Mouse (Mus musculus): ENCODE data around the gene Jak1.
A peak's percentile ranks its signal among the peaks of the same experiment; 100 is the strongest.

The Jak1 gene

DNA sequence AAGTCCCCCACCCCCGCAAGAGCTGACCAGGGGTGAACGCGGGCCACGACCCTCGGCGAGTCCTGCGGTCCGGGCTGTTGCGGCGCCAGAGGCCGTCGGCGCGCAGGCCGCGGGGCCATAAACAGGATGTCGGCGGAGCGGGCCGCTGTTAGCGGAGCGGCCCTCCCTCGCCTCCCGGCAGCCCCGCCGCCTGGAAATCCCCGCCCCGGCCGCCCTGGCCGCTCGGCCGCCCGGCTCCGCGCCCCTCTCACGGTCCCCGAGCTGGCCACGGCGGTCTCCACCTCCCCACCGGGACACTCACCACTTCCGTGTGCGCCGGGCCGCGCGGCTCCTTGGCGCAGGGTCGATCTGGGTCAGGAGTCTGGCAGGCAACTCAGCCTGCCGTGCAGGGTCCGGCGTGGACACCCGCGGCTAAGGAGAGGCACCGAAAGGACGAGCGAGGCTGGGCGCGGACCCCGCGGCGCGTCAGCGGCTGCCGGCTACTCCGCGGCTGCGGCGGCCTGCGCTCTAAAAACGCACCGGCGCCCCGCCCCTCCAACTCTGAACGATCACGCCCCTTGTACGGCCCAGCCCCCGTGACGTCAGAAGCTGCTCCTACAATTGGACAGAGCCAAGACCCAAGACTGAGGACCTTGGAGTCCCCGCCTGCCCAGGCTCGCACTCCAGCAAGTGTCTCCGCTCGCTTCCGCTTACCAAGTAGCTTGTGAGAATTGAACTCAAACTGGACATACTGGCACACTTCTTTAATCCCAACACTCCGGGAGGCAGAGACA lies at the start of gene Jak1:
TSS of gene Jak1 (minus strand) at position 542 of the 773 bp plus-strand sequence.
- DNase-seq: peak; percentile 99

DNA sequence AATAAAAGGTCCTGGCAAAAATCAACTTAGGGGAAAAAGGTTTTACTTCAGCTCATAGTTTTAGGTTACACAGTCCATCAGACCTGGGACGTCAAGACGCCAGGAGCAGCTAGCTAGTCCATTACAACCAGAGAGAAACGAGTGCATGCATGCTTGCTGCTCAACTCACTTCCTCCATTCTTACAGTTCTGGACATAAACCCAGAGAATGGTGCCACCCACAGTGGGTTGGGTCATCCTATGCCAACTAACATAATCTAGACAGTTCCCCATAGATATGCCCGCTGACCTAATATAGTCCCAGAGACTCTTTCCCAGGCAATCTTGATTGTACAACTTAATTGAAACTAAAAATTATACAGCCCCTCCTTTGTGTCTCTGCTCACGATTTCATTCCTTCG lies 47.0 kb upstream of the Jak1 start:
- no peak for DNase-seq

DNA sequence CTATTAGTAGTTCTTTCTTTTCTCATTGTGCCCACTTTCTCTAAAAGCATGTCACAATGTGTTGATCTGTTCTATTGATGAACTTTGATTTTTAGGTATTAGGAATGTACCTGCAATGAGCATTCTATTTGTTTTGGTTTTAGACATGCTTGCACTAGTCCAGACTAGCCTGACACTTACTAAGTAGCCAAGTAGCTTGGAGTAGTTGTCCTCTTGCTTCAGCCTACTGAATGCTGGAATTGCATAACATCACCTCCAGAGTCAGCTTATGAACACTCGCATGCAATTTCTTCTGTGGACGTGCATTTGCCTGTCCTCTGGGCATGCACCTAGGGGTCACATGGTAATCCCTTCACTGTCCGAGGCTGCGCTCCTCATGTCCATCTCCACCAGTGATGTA lies 43.1 kb upstream of the Jak1 start:
- DNase-seq: no peak

DNA sequence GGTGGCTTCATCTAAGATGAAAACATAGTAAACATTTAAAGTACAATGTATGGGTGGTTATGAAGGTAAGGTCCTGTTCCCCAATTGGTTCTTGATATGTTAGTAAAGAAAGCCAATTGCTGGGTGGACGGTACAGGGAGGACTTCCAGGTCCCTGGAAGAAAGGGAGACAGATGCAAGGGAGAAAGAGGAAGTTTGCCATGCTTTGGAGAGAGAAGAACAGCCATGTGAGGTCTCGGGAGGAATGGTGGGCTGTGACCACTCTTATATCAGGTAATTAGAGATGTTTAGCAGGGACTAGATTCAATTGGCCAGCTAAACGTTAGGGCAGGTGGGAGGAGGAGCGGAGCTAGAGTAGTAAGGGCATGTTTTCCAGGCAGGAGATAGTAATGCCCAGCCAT lies 42.2 kb upstream of the Jak1 start:
- no peak for DNase-seq

DNA sequence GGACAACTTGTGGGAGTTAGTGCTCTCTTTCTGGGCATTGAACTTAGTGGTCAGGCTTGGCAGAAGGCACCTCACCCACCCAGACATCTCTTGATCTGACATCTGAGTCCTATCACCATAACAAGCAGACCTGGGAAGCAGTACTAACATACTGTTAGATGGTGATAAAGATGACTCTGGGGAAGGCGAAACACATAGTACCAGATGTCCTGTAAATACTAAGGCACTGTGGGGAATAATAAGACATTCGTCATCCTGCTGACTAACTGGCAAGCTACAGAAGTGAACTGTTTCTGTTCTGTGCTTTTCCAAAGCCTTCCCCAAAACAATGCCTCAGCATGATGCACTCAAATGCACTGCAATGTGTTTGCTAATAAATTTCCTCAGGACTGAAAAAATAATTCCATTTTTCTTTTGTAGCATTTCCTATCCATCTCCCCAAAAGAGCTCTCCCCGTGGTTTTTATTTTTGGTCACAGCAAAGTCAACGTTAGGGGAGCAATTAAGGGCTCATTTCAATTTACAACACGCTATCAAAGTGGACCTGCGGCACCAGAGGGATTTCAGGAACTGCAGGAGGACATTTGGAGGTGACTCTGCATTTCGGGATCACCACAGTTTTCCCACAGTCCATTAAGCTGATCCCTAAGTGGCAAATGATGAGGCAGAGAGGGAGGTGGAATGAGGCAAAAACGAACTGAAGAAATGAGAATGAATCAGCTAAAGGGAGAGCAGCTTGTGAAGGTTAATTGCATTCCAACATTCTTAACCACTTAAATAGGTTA lies 41.2 kb upstream of the Jak1 start:
- DNase-seq: no peak

DNA sequence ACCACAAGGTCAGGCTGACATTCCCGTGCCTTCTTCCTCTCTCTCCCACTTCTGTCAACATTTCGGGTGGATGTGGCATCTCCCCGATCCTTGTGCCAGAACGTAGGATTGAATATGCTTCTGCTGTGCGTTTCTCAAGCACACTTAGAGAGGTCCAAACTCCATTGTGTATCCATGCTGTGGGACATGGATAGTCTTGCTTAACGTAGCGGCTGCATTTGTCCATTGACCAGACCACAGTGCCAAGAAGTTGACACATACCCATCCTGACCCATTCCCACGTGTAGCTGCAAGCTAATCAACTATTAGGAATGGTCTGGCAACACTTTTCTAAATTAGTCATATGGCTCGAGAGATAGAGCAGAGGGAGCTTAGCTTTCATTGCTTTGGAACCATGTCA lies 40.0 kb upstream of the Jak1 start:
- no peak for DNase-seq

DNA sequence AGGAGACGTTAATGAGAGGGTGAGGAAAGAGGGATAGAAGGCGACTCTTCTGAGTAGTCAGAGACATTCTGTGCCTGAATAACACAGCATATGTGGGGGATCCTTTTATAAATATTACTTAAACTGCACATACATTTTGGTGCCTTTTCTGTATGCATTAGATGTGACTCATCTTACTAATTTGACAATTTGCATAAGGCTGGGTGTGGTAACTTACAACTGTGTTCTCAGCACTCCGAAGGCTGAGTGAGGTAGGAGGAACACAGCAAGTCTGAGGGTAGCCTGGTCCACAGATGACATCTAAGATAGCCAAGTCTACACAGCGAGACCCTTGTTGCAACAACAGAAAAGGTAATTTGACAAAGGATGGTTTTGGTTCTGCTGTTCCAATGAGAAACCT lies 39.0 kb upstream of the Jak1 start:
- DNase-seq: no peak

DNA sequence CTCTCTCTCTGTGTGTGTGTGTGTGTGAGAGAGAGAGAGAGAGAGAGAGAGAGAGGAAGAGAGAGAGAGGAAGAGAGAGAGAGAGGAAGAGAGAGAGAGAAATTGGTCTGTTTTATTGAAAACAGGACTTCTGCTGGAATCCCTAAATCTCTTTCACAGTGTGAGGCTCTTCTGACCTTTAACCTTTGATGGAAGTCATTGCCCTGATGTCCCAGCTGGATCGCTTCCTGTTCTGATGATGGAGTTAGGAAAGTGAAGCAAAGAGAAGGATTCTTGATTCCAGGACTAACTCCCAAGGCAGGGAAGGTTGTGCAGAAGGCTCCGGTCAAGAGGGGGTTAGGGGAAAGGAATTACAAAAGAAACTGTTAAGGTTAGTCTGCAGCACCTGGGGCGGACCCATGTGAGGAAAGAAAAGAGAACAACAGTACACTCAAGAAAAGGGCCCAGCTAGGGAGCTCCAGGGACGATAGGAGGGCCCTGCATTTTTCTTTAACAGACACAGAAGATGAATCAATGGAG lies 35.4 kb upstream of the Jak1 start:
- DNase-seq: no peak

DNA sequence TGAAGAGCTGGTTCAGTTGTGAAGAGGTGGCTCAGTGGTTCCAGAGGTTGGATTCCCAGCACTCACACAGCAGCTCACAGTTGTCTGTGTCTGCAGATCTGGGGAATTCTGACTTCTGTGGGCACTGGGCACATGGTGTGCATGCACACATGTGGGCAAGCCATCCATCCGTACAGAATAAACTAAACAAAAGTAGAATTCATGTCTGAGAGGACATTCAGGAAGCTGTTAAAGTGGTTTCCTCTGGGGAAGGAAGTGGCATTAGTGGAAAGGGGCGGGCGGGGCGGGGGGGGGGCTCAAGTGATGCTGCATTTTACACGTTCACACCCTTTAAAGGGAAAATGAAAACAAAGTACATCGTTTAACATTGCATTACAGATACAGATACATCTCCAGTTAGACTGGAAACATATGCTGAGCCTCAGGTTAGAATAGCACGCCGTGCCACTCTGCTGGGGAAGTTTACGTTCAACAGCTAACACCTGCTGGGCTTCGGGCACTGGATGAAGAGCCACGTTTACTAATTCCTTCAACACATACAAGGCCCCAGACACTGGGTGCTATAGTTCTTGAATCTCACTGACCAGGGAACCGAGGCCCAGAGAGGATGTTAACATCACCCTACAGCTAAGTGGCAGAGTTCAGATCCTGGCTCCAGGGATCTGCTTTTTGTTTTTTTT lies 33.4 kb upstream of the Jak1 start:
- no peak for DNase-seq

DNA sequence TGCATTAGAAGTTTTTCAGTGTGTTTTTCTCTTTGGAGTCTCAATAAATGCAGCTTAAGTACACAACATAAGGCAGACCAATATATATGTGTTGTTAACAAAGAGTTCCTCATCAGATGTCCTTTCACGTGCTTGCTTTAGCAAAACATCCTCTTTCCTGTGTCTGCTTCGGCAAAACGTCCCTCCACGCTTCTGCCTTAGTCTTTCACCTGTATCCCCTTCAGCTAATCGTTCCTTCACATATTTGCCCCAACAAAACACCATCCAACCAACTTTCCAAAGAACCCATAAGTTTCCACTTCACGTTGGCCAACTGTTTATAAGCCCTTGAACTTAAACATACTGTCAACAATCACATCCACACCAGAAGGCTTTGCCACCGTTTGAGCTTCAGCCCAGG lies 31.8 kb upstream of the Jak1 start:
- DNase-seq: no peak

DNA sequence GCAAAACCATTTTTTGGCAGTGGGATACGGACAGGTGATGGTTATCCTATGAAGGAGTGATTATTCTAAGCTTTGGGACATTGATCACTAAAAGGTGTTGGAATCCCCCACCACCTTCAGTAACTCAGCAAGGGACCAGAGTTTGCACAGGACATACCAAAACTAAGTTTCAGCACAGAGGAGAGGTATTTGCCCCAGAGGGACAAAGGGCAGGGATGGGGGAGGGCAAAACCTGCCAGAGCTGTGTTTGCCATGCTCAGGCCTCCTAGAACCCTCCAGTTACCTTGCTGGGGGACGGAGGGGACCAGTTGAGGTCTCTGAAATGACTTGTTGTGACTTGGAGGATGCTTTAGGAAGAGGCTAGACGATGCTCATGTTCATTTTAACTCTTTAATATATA lies 30.7 kb upstream of the Jak1 start:
- no peak for DNase-seq

DNA sequence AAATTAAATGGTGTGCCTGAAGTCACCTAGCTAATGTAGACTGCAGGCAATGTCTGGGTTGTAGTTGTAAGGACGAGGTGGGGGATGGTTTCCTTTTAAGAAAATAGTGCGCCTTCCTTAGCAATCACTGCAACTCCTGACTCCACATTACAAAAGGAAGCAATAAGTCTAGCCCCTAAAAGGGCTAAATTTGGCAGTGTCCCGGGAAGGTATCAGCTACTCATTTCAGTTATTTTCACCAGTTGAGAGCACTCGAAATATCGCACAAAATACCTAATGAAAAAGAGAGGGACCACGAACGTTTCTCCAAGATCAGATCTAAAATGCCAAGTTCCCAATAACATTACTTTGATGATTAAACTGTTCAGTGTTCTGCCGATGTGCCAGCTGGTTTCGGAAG lies 28.6 kb upstream of the Jak1 start:
- no peak for DNase-seq

DNA sequence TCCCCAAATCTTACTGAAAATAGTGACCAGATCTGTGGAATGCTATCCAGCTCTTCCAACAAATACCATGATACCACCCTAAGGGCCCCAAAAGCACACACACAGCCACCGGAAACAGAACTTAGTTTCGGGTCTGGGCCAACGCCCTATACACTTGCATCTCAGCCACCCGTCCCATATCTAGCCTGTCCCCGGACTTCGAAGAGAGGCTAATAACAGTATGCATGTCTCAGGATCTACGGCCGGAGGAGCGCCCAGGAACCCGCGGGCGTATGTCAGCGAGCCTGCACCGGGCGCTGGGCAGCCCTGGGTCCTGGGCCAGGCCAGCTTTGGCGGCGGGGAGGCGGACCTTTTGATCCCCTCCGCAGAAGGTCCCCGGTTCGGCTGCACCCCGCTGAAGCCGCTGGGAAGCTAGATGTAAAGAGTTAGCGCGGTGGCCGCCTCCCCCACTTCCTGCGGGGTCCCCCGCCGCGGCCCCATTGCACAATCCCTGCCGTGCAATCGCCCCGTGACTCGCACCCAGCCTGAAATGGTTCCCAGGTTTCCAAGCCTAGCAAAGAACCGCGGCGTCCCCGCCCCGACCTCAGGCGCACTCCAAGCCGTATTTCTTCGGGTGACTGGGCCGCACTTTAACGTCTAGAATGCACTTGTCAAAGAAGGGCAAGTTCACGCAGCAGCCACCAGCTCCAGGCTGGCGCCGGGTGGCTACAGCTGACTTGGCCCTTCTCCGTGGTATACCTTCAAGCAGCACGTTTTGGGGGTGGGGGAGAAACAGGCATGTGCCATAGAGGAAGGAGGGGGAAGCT lies 27.9 kb upstream of the Jak1 start:
- peak; percentile 22 to 28 for DNase-seq

DNA sequence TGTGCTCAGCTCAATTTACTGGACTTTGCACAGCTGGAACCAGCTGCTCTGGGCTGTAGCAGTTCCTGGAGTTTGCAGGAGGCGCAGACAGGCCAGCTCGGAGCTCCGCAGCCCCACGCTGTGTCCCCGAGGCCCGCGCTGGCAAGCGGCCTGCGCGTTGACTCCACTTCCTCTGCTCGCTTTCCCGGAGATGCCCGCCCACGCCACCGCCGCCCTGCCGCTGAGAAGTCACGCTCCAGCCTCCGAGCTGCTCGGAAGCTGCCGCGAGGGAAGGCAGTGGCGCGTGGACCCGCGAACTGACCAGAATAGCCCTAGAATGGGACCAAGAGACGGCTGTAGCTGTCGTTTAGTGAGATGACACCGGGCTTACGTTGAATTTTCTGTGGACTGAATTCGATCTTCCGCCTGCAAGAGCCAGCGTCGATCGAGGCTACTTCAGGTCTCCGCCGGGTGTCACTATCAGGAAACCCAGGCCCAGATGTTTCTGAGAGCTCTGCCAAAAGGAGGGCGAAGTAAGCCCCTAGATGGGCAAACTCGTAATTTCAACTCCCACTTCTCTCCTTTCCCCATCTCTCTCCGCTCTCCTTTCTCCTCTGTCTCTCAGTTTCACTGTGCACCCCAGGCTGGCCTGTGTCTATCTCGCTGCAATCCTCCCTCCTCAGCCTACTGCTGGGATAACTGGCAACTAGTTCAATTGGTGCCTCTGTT lies 27.1 kb upstream of the Jak1 start:
- DNase-seq: peak; percentile 70 to 80

DNA sequence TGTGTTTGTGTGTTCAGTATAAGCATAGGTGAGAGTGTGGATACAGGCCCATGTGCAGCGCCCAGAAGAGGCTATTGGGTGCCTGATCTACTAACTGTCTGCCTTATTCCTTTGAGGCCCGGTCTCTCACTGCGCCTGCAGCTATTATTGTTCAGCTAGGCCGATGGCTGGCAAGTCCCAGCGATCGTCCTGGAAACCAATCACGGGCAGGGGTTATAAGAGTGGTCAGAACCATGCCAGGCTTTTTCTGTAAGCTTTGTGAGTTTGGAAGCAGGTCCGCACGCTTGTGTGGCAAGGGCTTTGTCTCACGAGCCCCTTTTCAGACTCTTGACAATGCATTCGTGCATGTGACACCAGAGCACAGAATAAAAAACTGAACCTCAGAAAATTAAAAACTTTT lies 23.2 kb upstream of the Jak1 start:
- DNase-seq: no peak

DNA sequence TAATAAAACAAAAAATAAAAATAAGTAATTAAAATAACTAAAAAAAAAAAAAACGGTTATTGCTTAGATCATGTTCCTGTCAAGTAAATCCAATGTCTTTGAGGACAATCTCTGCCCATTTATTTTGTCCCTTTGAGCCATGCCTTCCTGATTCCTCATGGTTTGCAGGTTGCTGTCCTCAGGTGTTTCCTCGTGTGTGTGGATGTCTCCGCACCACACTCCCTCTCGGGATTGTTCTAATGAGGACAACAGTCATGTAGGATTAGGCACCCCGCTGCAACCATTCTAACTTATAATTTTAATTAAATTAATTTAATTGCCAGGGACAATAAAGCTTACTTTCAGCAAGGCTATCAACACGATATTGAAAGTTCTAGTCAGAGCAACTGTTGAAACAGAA lies 21.5 kb upstream of the Jak1 start:
- DNase-seq: no peak

DNA sequence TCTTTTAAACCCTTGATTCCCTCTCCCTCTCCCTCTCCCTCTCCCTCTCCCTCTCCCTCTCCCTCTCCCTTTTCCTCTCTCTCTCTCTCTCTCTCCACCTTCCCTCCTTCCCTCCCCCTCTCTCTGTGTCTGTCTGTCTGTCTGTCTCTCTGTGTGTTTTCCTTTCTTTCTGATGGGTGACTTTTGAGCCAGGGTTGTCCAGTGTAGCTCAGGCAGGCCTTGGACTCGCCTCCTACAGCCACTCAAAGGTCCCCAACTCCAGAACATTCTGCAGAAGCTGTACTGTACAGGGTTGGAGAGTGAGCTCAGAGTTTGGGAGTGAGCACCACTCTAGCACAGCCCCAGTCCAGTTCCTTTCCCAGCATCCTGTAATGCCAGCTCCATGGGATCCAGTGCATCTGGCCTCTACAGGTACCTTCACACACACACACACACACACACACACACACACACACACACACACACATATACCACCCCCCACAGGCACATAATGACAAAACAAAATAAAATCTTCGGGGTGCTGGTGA lies 20.9 kb upstream of the Jak1 start:
- no peak for DNase-seq

DNA sequence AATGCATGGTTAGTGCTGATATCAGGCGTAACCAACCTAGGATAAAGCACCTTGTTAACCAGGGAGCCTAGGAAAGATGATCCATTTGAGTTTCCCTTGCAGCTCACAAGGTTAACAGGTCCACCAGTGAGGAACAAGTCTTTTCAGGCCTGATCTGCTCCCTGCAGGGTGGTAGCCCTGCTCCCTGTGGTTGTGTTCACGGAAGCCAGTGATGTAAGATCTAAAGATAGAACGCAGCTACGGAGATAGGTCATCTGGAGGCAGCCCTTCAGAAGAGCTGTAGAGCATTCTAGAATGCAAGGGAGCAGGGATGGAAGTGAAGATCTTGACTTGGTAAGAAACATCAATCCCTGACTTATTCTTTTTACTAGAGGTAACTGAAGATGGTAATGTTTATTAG lies 18.9 kb upstream of the Jak1 start:
- DNase-seq: no peak

DNA sequence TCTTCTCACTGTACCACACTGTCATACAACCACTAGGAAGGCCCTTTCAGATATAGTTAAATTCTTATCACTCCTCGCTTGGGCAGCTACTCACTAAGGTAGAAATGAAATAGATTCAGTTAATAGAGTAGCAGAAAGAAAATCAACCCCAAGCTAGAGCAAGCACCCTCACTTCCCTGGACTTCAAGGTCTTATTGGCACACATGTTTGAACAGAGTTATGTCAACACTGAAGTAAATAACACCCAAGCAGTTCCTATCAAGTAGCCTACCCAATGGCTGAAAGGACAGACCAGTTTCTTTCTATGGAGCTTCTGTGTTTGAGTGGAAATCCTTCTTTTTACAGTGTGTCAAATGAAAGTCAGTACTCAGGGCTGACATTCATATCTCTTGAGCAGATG lies 17.2 kb upstream of the Jak1 start:
- DNase-seq: no peak

DNA sequence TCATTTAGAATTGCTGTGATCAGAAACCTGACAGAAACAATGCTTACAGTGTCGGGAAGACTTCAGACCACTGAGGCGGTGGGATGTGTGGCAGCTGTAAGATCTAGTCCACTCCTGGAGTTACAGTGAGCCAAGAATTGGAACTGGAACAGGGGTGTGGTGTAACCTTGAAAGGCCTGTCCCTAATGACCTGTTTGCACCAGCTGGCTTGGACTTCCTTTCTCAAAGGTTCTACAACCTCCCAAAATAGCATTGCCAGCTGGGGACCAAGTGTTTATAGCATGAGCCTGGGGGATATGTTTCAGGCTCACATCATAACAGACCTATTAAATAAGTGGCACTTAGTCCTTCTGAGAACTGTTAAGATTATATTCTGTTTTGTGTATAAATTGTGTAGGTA lies 15.0 kb upstream of the Jak1 start:
- DNase-seq: no peak

DNA sequence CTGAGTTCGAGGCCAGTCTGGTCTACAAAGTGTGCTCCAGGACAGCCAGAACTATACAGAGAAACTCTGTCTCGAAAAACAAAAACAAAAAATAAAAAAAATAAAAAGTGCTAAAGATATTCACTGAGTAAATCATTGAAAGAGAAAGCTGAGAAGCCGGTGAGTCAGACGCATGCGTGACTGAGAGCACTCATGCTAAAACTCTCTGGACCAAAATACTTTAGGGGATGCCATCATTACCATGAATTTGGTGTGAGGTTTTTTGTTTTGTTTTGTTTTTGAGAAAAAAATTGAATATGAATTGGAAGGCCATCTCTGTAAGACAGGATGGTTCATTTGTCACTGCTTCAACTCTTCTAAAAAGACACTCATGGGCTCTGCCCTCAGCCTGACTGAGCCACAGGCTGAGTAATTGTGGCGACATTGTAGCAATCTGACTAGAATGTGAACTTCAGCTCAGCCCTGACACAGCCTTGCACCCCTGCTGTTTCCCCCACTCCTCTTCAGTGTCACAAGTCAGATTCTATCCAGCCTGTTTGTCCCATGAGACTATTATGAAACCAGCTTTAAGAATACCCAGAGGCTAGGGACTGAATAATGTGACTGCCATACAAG lies 11.5 kb upstream of the Jak1 start:
- no peak for DNase-seq
